Comparison of ENCODE assay signal across 8 mouse cellular contexts in genomic region chr7:126703757-126704077, GRCm38 (mm10). TPM values are rescaled to one million over a fixed set of nuclear protein-coding genes. Genes with fewer than 3 reads are reported as not detected.
DNase-seq lines count a peak whose midpoint lies in the region; ATAC-seq and TF ChIP-seq lines count a peak whose summit lies in the region.

No protein-coding gene starts in this region.

- 24% methylated on average over 7 of the region's 7 CpGs for WGBS in heart, embryonic 11.5 days (ENCODE audit: insufficient replicate concordance)
- 3% methylated on average over 7 of the region's 7 CpGs for WGBS in thymus, adult 2 months
- 13% methylated on average over 7 of the region's 7 CpGs for WGBS in hindbrain, postnatal 0 days
- WGBS in neural tube, embryonic 12.5 days, result 20% methylated on average over 7 of the region's 7 CpGs

- no peaks in the 10 kb centered on the region for H3K36me3 ChIP-seq in heart, embryonic 11.5 days (ENCODE audit: control insufficient read depth, insufficient read depth, low read length)
- H3K36me3 ChIP-seq in thymus, adult 2 months (ENCODE audit: control insufficient read depth, insufficient read depth, low read length), result peaks cover 39% of the 10 kb centered on the region
- peaks cover 10% of the 10 kb centered on the region; the same call in 1 of the 2 replicates for H3K36me3 ChIP-seq in hindbrain, postnatal 0 days (ENCODE audit: insufficient read depth, low read length)
- peaks cover 20% of the 10 kb centered on the region for H3K36me3 ChIP-seq in neural tube, embryonic 12.5 days

- TF ChIP-seq POLR2A in thymus, adult 2 months (IDR thresholded peaks at IDR 0.05; ENCODE audit: control insufficient read depth, extremely low read depth, insufficient read depth, low read length, poor library complexity), result no peak

- no peak overlapping the region for H3K9ac ChIP-seq in heart, embryonic 11.5 days (ENCODE audit: low read depth, low read length)
- peak overlapping the region; percentile 81 for H3K9ac ChIP-seq in hindbrain, postnatal 0 days (replicated peaks; ENCODE audit: low read length)
- H3K9ac ChIP-seq in neural tube, embryonic 12.5 days, result peak overlapping the region; percentile 77

- no peak for ATAC-seq in heart, embryonic 11.5 days (replicated peaks; ENCODE audit: insufficient number of reproducible peaks, low FRiP score, low TSS enrichment)
- ATAC-seq in hindbrain, postnatal 0 days, result peak; percentile 11; the same call in 1 of the 2 replicates
- peak; percentile 22; the same call in 1 of the 2 replicates for ATAC-seq in neural tube, embryonic 12.5 days (ENCODE audit: low FRiP score, low read depth)

- no peak for TF ChIP-seq CTCF in thymus, adult 2 months (IDR thresholded peaks at IDR 0.05; ENCODE audit: borderline replicate concordance, control insufficient read depth, extremely low read depth, insufficient read depth, low read length, poor library complexity)
- no peak for TF ChIP-seq CTCF in hindbrain, postnatal 0 days (IDR thresholded peaks at IDR 0.05; ENCODE audit: low read depth)

- DNase-seq in heart, adult 9 months (ENCODE audit: low spot score in 2 of 2), result no peak
- DNase-seq in thymus, adult 2 months, result no peak
- no peak for DNase-seq in thymus, postnatal 0 days (ENCODE audit: low spot score)
- DNase-seq in hindbrain, postnatal 0 days (ENCODE audit: low spot score), result no peak
- no peak for DNase-seq in embryo, embryonic 11 days
- DNase-seq in adipocyte (ENCODE audit: low spot score), result no peak

- peaks cover 13% of the 10 kb centered on the region for H3K4me1 ChIP-seq in heart, embryonic 11.5 days (ENCODE audit: control insufficient read depth, insufficient read depth, low read length)
- H3K4me1 ChIP-seq in thymus, adult 2 months (replicated peaks; ENCODE audit: control insufficient read depth, insufficient read depth, low read length), result peaks cover 51% of the 10 kb centered on the region
- H3K4me1 ChIP-seq in hindbrain, postnatal 0 days (ENCODE audit: insufficient read depth, low read length), result peaks cover 19% of the 10 kb centered on the region
- peaks cover 27% of the 10 kb centered on the region for H3K4me1 ChIP-seq in neural tube, embryonic 12.5 days

- peaks cover 41% of the 10 kb centered on the region for H3K27me3 ChIP-seq in heart, embryonic 11.5 days (ENCODE audit: control insufficient read depth, insufficient read depth, low read length)
- H3K27me3 ChIP-seq in thymus, adult 2 months (ENCODE audit: control insufficient read depth, insufficient read depth, low read length), result no peaks in the 10 kb centered on the region
- H3K27me3 ChIP-seq in hindbrain, postnatal 0 days (ENCODE audit: insufficient read depth, low read length), result no peaks in the 10 kb centered on the region
- H3K27me3 ChIP-seq in neural tube, embryonic 12.5 days (replicated peaks), result peaks cover 28% of the 10 kb centered on the region; the same call in 1 of the 2 replicates

- no peaks in the 10 kb centered on the region for H3K9me3 ChIP-seq in heart, embryonic 11.5 days (replicated peaks; ENCODE audit: control insufficient read depth, low read length)
- no peaks in the 10 kb centered on the region for H3K9me3 ChIP-seq in hindbrain, postnatal 0 days (ENCODE audit: low read length)
- H3K9me3 ChIP-seq in neural tube, embryonic 12.5 days, result no peaks in the 10 kb centered on the region

- peak overlapping the region; percentile 48; the same call in 1 of the 2 replicates for H3K4me3 ChIP-seq in heart, embryonic 11.5 days (ENCODE audit: low read depth, low read length)
- H3K4me3 ChIP-seq in thymus, adult 2 months (ENCODE audit: control insufficient read depth, insufficient read depth, low read length), result peak overlapping the region; percentile 88
- H3K4me3 ChIP-seq in hindbrain, postnatal 0 days (ENCODE audit: low read length), result peak overlapping the region; percentile 72
- H3K4me3 ChIP-seq in neural tube, embryonic 12.5 days, result peak overlapping the region; percentile 56

- peak overlapping the region; percentile 78 for H3K4me2 ChIP-seq in heart, embryonic 11.5 days
- H3K4me2 ChIP-seq in hindbrain, postnatal 0 days (ENCODE audit: low read depth, low read length), result peak overlapping the region; percentile 74
- H3K4me2 ChIP-seq in neural tube, embryonic 12.5 days (replicated peaks), result peak overlapping the region; percentile 94

- no peak overlapping the region for H3K27ac ChIP-seq in heart, embryonic 11.5 days (ENCODE audit: low read depth, low read length)
- H3K27ac ChIP-seq in thymus, adult 2 months (ENCODE audit: control insufficient read depth, insufficient read depth, low read length), result peak overlapping the region; percentile 98
- H3K27ac ChIP-seq in hindbrain, postnatal 0 days, result peak overlapping the region; percentile 91
- no peak overlapping the region for H3K27ac ChIP-seq in neural tube, embryonic 12.5 days

RNA-seq across cellular contexts. Expression of gene Coro1a, which starts 3.9 kb away (rescaled TPM):
- polyA plus RNA-seq in heart, embryonic 11.5 days (2014; fragmentation: Nextera tagmentation; extraction: Ambion mirVana), result 13.1 and 13.8 TPM in 2 replicates
- polyA plus RNA-seq in thymus, adult 2 months (2012; rRNA removed), result 2,939 and 3,162 TPM in 2 replicates
- 1,525 and 1,527 TPM in 2 replicates for polyA plus RNA-seq in thymus, postnatal 0 days (2015; fragmentation: Nextera tagmentation; extraction: Ambion mirVana)
- 113 and 150 TPM in 2 replicates for total RNA-seq in hindbrain, postnatal 0 days (2014; rRNA removed)
- polyA plus RNA-seq in hindbrain, postnatal 0 days (2015; fragmentation: Nextera tagmentation; extraction: Ambion mirVana), result 88.1 and 93.7 TPM in 2 replicates
- polyA plus RNA-seq in neural tube, embryonic 12.5 days (2016; fragmentation: Nextera tagmentation; extraction: Ambion mirVana), result 70.5 and 71.5 TPM in 2 replicates

RNA-seq across cellular contexts. Expression of gene Slx1b, which starts 8.1 kb away (rescaled TPM):
- 6.1 and 6.7 TPM in 2 replicates for polyA plus RNA-seq in heart, embryonic 11.5 days (2014; fragmentation: Nextera tagmentation; extraction: Ambion mirVana)
- polyA plus RNA-seq in thymus, adult 2 months (2012; rRNA removed), result 34.6 and 36.7 TPM in 2 replicates
- 6.0 and 7.6 TPM in 2 replicates for polyA plus RNA-seq in thymus, postnatal 0 days (2015; fragmentation: Nextera tagmentation; extraction: Ambion mirVana)
- 17.0 and 17.6 TPM in 2 replicates for total RNA-seq in hindbrain, postnatal 0 days (2014; rRNA removed)
- 8.6 and 9.3 TPM in 2 replicates for polyA plus RNA-seq in hindbrain, postnatal 0 days (2015; fragmentation: Nextera tagmentation; extraction: Ambion mirVana)
- polyA plus RNA-seq in neural tube, embryonic 12.5 days (2016; fragmentation: Nextera tagmentation; extraction: Ambion mirVana), result 17.9 and 19.0 TPM in 2 replicates

RNA-seq across cellular contexts. Expression of gene Bola2, which starts 8.5 kb away (rescaled TPM):
- polyA plus RNA-seq in heart, embryonic 11.5 days (2014; fragmentation: Nextera tagmentation; extraction: Ambion mirVana), result 120 and 126 TPM in 2 replicates
- 45.6 and 51.3 TPM in 2 replicates for polyA plus RNA-seq in thymus, adult 2 months (2012; rRNA removed)
- 154 and 155 TPM in 2 replicates for polyA plus RNA-seq in thymus, postnatal 0 days (2015; fragmentation: Nextera tagmentation; extraction: Ambion mirVana)
- total RNA-seq in hindbrain, postnatal 0 days (2014; rRNA removed), result 67.1 and 122 TPM in 2 replicates
- polyA plus RNA-seq in hindbrain, postnatal 0 days (2015; fragmentation: Nextera tagmentation; extraction: Ambion mirVana), result 164 and 172 TPM in 2 replicates
- polyA plus RNA-seq in neural tube, embryonic 12.5 days (2016; fragmentation: Nextera tagmentation; extraction: Ambion mirVana), result 160 and 164 TPM in 2 replicates

RNA-seq across cellular contexts. Expression of gene Sult1a1, which starts 27.5 kb away (rescaled TPM):
- polyA plus RNA-seq in heart, embryonic 11.5 days (2014; fragmentation: Nextera tagmentation; extraction: Ambion mirVana), result 2.4 and 2.5 TPM in 2 replicates
- polyA plus RNA-seq in thymus, adult 2 months (2012; rRNA removed), result 8.6 and 14.8 TPM in 2 replicates
- 8.5 and 11.0 TPM in 2 replicates for polyA plus RNA-seq in thymus, postnatal 0 days (2015; fragmentation: Nextera tagmentation; extraction: Ambion mirVana)
- total RNA-seq in hindbrain, postnatal 0 days (2014; rRNA removed), result 22.1 and 34.8 TPM in 2 replicates
- 19.4 and 22.4 TPM in 2 replicates for polyA plus RNA-seq in hindbrain, postnatal 0 days (2015; fragmentation: Nextera tagmentation; extraction: Ambion mirVana)
- 0.54 and 0.79 TPM in 2 replicates for polyA plus RNA-seq in neural tube, embryonic 12.5 days (2016; fragmentation: Nextera tagmentation; extraction: Ambion mirVana)

RNA-seq across cellular contexts. Expression of gene Sgf29, which starts 54.6 kb away (rescaled TPM):
- 24.7 and 28.9 TPM in 2 replicates for polyA plus RNA-seq in heart, embryonic 11.5 days (2014; fragmentation: Nextera tagmentation; extraction: Ambion mirVana)
- polyA plus RNA-seq in thymus, adult 2 months (2012; rRNA removed), result 72.9 and 99.6 TPM in 2 replicates
- polyA plus RNA-seq in thymus, postnatal 0 days (2015; fragmentation: Nextera tagmentation; extraction: Ambion mirVana), result 62.2 and 72.9 TPM in 2 replicates
- 35.1 and 36.3 TPM in 2 replicates for total RNA-seq in hindbrain, postnatal 0 days (2014; rRNA removed)
- polyA plus RNA-seq in hindbrain, postnatal 0 days (2015; fragmentation: Nextera tagmentation; extraction: Ambion mirVana), result 47.0 and 49.9 TPM in 2 replicates
- 40.0 and 53.2 TPM in 2 replicates for polyA plus RNA-seq in neural tube, embryonic 12.5 days (2016; fragmentation: Nextera tagmentation; extraction: Ambion mirVana)

Comparison
In these comparisons a context has a peak if more than half of its experiments do, and no peak if none do; other contexts are left out.
1. H3K27ac ChIP-seq: peak in thymus, adult 2 months (single experiment) and hindbrain, postnatal 0 days (single experiment); none in heart, embryonic 11.5 days (single experiment) and neural tube, embryonic 12.5 days (single experiment).
2. RNA of gene Coro1a, which starts 3.9 kb away (polyA plus RNA-seq): 2,939 to 3,162 TPM in thymus, adult 2 months and 1,525 to 1,527 TPM in thymus, postnatal 0 days; 88.1 to 93.7 TPM in hindbrain, postnatal 0 days, 70.5 to 71.5 TPM in neural tube, embryonic 12.5 days and 13.1 to 13.8 TPM in heart, embryonic 11.5 days; every median in the first group is over 10 times any median in the second.
3. Peak in every context shown above with its lines, with median percentiles within 50 percentile points of each other: H3K4me2 ChIP-seq and H3K4me3 ChIP-seq.